Mouse (Mus musculus) heart, adult 2 months (tissue): ENCODE results near the gene Suz12.

Experiments
- CTCF ChIP-seq: fragments of 200-600 bp; IDR thresholded peaks from 2 replicates; pipeline ENCODE4 v1.8.1; 2022; ENCODE audit warnings: antibody characterized with exemption, mild to moderate bottlenecking, moderate library complexity
- POLR2A ChIP-seq: fragments of 200-500 bp; IDR thresholded peaks from 2 replicates; pipeline ENCODE4 v1.6.1; 2011; ENCODE audit warnings: mild to moderate bottlenecking, low read depth, low read length, control low read depth; ENCODE audit not compliant: insufficient read depth

- TF ChIP-seq CTCF (peak; percentile 54), POLR2A (peak; percentile 82)
Measured at GRCm38 (mm10) chr11:80080826-80081728, 88.2 kb downstream of the Suz12 start, which contains the start of gene Crlf3.
